Mouse (Mus musculus): ENCODE results near the gene Siglecf. TPM values are rescaled to one million over a fixed set of nuclear protein-coding genes. Genes with fewer than 3 reads are reported as not detected.

The Siglecf gene
- polyA plus RNA-seq, 1 experiment from 2014 or later = 0.23 TPM

DNA sequence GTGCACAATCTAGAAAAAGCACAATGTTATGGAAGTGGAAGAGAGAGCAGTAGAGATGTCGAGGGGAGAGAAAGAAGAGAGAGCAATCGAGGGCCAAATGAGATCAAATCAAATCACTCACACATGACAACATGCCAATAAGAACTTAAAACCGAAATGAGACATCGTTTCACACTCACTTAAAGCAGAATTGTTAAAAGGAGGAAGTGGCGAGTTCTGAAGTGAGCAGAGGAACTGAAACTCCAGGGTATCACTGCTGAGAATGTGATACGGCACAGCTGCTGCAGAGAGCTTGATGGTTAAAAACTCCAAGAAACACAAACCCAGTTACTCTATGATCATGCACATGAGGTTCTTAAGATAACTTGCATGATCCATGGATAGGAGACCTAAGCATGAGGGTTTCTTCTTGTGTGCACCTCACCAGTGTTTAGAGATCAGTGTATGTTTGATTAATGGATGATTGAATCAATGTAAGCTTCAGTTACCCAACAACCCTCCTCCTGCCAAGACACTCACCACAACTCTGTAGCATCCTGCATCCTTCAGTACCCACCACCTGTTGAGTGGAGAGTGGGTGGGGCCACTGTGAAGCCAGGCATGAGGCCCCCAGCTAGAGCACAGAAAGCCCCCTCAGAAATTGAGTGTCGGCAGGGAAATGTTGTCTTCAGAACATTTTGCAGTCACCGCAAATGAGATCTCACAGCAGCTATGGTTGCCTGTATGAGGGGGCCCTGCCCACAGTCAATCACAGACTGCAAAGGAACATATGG, 41.4 kb downstream of the Siglecf start:
- WGBS = 78% methylated on average over 8 of the region's 8 CpGs
- H3K4me2 ChIP-seq (replicated peaks) = no peak overlapping the region
- no peaks in the 10 kb centered on the region for H3K36me3 ChIP-seq
- H3K27ac ChIP-seq = no peak overlapping the region
- ATAC-seq (ENCODE audit: low FRiP score, low read depth) = no peak
- H3K9me3 ChIP-seq = no peaks in the 10 kb centered on the region
- no peaks in the 10 kb centered on the region for H3K27me3 ChIP-seq
- no peak overlapping the region for H3K4me3 ChIP-seq
- H3K4me1 ChIP-seq = no peaks in the 10 kb centered on the region
- no peak overlapping the region for H3K9ac ChIP-seq

DNA sequence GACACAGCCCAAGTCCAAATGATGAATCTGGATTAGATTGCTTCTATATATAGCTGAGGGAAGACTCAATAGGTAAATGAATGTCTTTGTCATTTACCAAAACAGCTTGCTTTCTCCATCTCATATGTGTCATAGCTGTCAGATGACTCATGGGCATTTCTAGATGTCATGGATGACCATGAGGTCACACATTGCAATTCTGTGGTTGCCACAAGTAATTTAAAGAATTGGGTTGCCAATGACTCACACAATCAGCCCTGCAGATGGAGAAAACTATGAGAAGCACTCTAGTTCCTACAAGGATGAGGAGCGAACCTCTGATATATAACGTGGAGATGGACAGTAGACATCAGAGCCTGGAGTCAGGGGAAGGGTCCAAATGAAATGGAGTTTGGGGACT, 48.4 kb downstream of the Siglecf start:
- 85% methylated on average over 2 of the region's 2 CpGs for WGBS
- Histone ChIP-seq H3K4me2 (replicated peaks) (no peak overlapping the region), H3K27ac (no peak overlapping the region), H3K9ac (no peak overlapping the region), H3K4me1 (no peaks in the 10 kb centered on the region), H3K36me3 (no peaks in the 10 kb centered on the region), H3K4me3 (no peak overlapping the region), H3K27me3 (no peaks in the 10 kb centered on the region), H3K9me3 (no peaks in the 10 kb centered on the region)
- no peak for ATAC-seq (ENCODE audit: low FRiP score, low read depth)

DNA sequence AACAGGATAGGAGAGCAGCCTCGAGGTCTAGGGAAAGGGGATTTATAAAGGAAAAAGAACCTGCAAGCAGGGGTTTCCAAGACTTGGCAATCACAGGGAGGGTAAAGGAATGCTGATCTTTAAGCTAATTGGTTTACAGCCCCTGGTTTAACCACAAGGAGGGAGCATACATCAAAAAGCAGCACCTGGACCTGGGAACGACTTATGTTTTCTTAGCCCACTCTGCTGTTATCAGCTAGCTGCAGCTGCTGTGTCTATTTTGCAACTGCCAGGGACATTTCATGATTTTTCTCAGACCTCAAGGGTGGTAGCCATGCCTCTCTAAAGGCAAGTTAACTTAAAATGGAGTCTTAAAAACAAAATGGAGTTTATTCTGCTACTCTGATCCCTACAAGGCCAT, 51.6 kb downstream of the Siglecf start:
- 17% methylated on average over 2 of the region's 2 CpGs for WGBS
- Histone ChIP-seq H3K9me3 (no peaks in the 10 kb centered on the region), H3K4me1 (no peaks in the 10 kb centered on the region), H3K9ac (no peak overlapping the region), H3K4me2 (replicated peaks) (no peak overlapping the region), H3K4me3 (no peak overlapping the region), H3K27me3 (no peaks in the 10 kb centered on the region), H3K36me3 (no peaks in the 10 kb centered on the region), H3K27ac (no peak overlapping the region)
- ATAC-seq (ENCODE audit: low FRiP score, low read depth) = no peak

DNA sequence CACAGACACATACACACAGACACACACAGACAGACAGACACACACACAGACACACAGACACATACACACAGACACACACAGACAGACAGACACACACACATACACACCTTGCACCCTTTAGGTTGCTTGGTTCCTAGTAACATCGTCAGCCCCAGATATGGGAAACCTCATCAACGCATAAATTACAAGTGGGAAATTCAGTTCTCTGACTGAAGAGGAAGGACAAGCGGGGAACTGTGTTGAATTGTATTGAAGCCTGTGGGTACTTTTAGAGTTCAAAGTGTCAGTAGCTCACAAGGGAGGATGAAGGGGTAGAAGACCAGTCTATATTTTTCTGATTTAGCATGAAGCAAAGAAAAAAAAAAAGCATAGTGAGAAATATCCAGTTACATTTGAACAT, 56.4 kb downstream of the Siglecf start:
- Histone ChIP-seq H3K9ac (no peak overlapping the region), H3K4me2 (replicated peaks) (no peak overlapping the region), H3K36me3 (no peaks in the 10 kb centered on the region), H3K4me1 (no peaks in the 10 kb centered on the region), H3K27ac (no peak overlapping the region), H3K27me3 (no peaks in the 10 kb centered on the region), H3K9me3 (no peaks in the 10 kb centered on the region), H3K4me3 (no peak overlapping the region)
- 81% methylated on average over 3 of the region's 3 CpGs for WGBS
- no peak for ATAC-seq (ENCODE audit: low FRiP score, low read depth)

DNA sequence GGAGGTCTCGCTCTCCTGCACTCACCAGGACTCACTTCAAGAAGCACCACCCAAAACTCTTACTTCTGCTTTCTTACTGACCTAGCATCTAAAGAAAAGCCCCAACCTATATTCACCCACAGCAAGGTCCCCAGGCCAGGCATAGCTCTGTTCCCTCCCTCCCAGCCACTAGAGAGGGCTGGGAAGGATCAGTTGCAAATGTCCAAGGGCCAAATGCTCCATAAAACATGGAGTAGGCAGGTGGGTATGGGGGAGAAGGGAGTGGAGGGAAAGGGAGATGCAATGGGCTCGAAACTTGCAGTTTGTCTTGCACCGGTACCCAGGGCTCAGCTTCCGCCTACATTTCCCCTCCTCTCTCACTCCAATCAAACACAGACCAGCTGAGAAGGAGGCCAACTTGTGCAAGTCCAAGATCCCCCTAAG, 57.0 kb downstream of the Siglecf start, which contains the start of gene Siglecg:
TSS of gene Siglecg (plus strand) at position 74 of the 423 bp plus-strand sequence.
- Histone ChIP-seq H3K4me1 (no peaks in the 10 kb centered on the region), H3K27ac (no peak within 1 kb of the TSS), H3K27me3 (no peaks in the 10 kb centered on the region), H3K4me2 (replicated peaks) (no peak within 1 kb of the TSS), H3K9me3 (no peaks in the 10 kb centered on the region), H3K36me3 (no peaks in the 10 kb centered on the region), H3K9ac (no peak within 1 kb of the TSS), H3K4me3 (no peak within 1 kb of the TSS)
- 78% methylated on average over 4 of the region's 4 CpGs for WGBS
- no peak for ATAC-seq (ENCODE audit: low FRiP score, low read depth)

DNA sequence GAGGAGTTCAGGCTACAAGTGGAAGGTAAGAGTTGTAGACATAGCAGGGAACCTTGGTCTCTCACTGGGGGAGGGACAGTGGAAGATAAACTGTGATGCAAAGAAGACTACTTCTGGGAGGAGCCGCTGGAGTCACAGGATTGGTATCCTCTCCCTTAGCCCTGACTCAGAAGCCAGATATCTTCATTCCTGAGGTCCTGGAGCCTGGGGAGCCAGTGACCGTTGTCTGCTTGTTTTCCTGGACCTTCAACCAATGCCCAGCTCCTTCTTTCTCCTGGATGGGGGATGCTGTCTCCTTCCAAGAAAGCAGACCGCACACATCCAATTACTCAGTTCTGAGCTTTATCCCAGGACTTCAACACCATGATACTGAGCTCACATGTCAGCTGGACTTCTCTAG, 57.9 kb downstream of the Siglecf start:
- Histone ChIP-seq H3K27ac (no peak overlapping the region), H3K27me3 (no peaks in the 10 kb centered on the region), H3K36me3 (no peaks in the 10 kb centered on the region), H3K4me2 (replicated peaks) (no peak overlapping the region), H3K9ac (no peak overlapping the region), H3K9me3 (no peaks in the 10 kb centered on the region), H3K4me1 (no peaks in the 10 kb centered on the region), H3K4me3 (no peak overlapping the region)
- no peak for ATAC-seq (ENCODE audit: low FRiP score, low read depth)
- WGBS = 73% methylated on average over 3 of the region's 3 CpGs

Other genes with a start within 250 kb of the Siglecf start
- not detected in 2 replicates for gene Zfp936, start 237.1 kb upstream of the Siglecf start, polyA plus RNA-seq (2015; fragmentation: Nextera tagmentation; extraction: Ambion mirVana)
- 16.7 TPM in 2 replicates for gene Zfp715, start 38.0 kb upstream of the Siglecf start, polyA plus RNA-seq (2015; fragmentation: Nextera tagmentation; extraction: Ambion mirVana)
- 0.06 and 0.13 TPM in 2 replicates for gene Siglecg, start 56.9 kb downstream of the Siglecf start, polyA plus RNA-seq (2015; fragmentation: Nextera tagmentation; extraction: Ambion mirVana)
- not detected in 2 replicates for gene Lim2, start 76.3 kb downstream of the Siglecf start, polyA plus RNA-seq (2015; fragmentation: Nextera tagmentation; extraction: Ambion mirVana)
- 0.89 and 1.1 TPM in 2 replicates for gene Nkg7, start 85.7 kb downstream of the Siglecf start, polyA plus RNA-seq (2015; fragmentation: Nextera tagmentation; extraction: Ambion mirVana)
- gene Cldnd2, start 89.4 kb downstream of the Siglecf start, polyA plus RNA-seq (2015; fragmentation: Nextera tagmentation; extraction: Ambion mirVana) = not detected in 2 replicates
- 272 and 301 TPM in 2 replicates for gene Etfb, start 92.7 kb downstream of the Siglecf start, polyA plus RNA-seq (2015; fragmentation: Nextera tagmentation; extraction: Ambion mirVana)
- not detected in 2 replicates for gene Gm45233, start 92.8 kb downstream of the Siglecf start, polyA plus RNA-seq (2015; fragmentation: Nextera tagmentation; extraction: Ambion mirVana)
- 3.9 and 4.8 TPM in 2 replicates for gene Vsig10l, start 111.8 kb downstream of the Siglecf start, polyA plus RNA-seq (2015; fragmentation: Nextera tagmentation; extraction: Ambion mirVana)
- 1.8 and 2.0 TPM in 2 replicates for gene Iglon5, start 138.7 kb downstream of the Siglecf start, polyA plus RNA-seq (2015; fragmentation: Nextera tagmentation; extraction: Ambion mirVana)
- not detected in 2 replicates for gene 4931406B18Rik, start 154.6 kb downstream of the Siglecf start, polyA plus RNA-seq (2015; fragmentation: Nextera tagmentation; extraction: Ambion mirVana)
- 1.2 and 1.5 TPM in 2 replicates for gene Cd33, start 193.1 kb downstream of the Siglecf start, polyA plus RNA-seq (2015; fragmentation: Nextera tagmentation; extraction: Ambion mirVana)
- gene Zfp658, start 210.9 kb downstream of the Siglecf start, polyA plus RNA-seq (2015; fragmentation: Nextera tagmentation; extraction: Ambion mirVana) = 4.8 and 4.9 TPM in 2 replicates
- 14.4 and 15.4 TPM in 2 replicates for gene Zfp719, start 228.3 kb downstream of the Siglecf start, polyA plus RNA-seq (2015; fragmentation: Nextera tagmentation; extraction: Ambion mirVana)